Mouse (Mus musculus) liver, adult 2 months (tissue): Measurements from ENCODE around the gene Mbd4. TPM values are rescaled to one million over a fixed set of nuclear protein-coding genes. Genes with fewer than 3 reads are reported as not detected.

Source experiments
- DNase-seq: peaks from one replicate; pipeline ENCODE4 v3.0.0-alpha.2; 2011; ENCODE audit warnings: low read depth, low spot score; ENCODE audit errors: extremely low read depth
- H3K27ac ChIP-seq: fragments of 200-500 bp; replicated peaks from 2 replicates; pipeline ENCODE4 v1.5.1; 2012; ENCODE audit warnings: low read depth, mild to moderate bottlenecking, control low read depth, inconsistent platforms, low read length; ENCODE audit not compliant: insufficient read depth
- H3K27me3 ChIP-seq: fragments of 200-500 bp; 2 replicates; pipeline ENCODE4 v1.6.1; 2012; ENCODE audit warnings: mild to moderate bottlenecking, moderate library complexity, low read length, inconsistent platforms; ENCODE audit not compliant: control insufficient read depth, insufficient read depth
- H3K36me3 ChIP-seq: fragments of 200-500 bp; 2 replicates; pipeline ENCODE4 v1.6.1; 2012; ENCODE audit warnings: low read length, inconsistent platforms; ENCODE audit not compliant: control insufficient read depth, insufficient read depth
- H3K4me1 ChIP-seq: fragments of 200-500 bp; 2 replicates; pipeline ENCODE4 v1.6.1; 2011; ENCODE audit warnings: low read length; ENCODE audit not compliant: control insufficient read depth, insufficient read depth
- H3K4me3 ChIP-seq: fragments of 200-500 bp; 2 replicates; pipeline ENCODE4 v1.5.1; 2011; ENCODE audit warnings: low read depth, mild to moderate bottlenecking, control low read depth, low read length, moderate library complexity; ENCODE audit not compliant: insufficient read depth
- H3K79me2 ChIP-seq: fragments of 200-500 bp; 2 replicates; pipeline ENCODE4 v1.6.1; 2012; ENCODE audit warnings: inconsistent platforms, mild to moderate bottlenecking, low read length, moderate library complexity; ENCODE audit not compliant: control insufficient read depth, insufficient read depth
- H3K9ac ChIP-seq: fragments of 200-500 bp; 2 replicates; pipeline ENCODE4 v1.6.1; 2012; ENCODE audit warnings: low read depth, mild to moderate bottlenecking, control low read depth, inconsistent platforms, low read length
- CTCF ChIP-seq: fragments of 200-500 bp; IDR thresholded peaks from 2 replicates; pipeline ENCODE4 v1.5.1; 2011; ENCODE audit warnings: low read depth, low read length, control low read depth
- POLR2A ChIP-seq: fragments of 200-500 bp; IDR thresholded peaks from 2 replicates; pipeline ENCODE4 v1.6.1; 2011; ENCODE audit warnings: low read length, control low read depth; ENCODE audit not compliant: insufficient read depth; ENCODE audit errors: extremely low read depth
- WGBS: fragments of 180-500 bp; shearing (Covaris S2); methylation state at CpG from one replicate; pipeline ENCODE4 v1.1.7; 2018; 5-methylcytosine and 5-hydroxymethylcytosine counted together
- polyA plus RNA-seq: library from polyadenylated mRNA; depleted of rRNA; stranded (reverse); fragments of >200 nt; gene quantifications from 2 replicates; pipeline ENCODE4 v1.2.3, GENCODE M21; 2012
- total RNA-seq: library from RNA; depleted of rRNA; stranded (reverse); fragments of >200 nt; gene quantifications from 2 replicates; pipeline ENCODE4 v1.2.3, GENCODE M21; 2014

Gene Mbd4
- total and polyA plus RNA-seq, 2 experiments, result 0.31 to 1.8 TPM

DNA sequence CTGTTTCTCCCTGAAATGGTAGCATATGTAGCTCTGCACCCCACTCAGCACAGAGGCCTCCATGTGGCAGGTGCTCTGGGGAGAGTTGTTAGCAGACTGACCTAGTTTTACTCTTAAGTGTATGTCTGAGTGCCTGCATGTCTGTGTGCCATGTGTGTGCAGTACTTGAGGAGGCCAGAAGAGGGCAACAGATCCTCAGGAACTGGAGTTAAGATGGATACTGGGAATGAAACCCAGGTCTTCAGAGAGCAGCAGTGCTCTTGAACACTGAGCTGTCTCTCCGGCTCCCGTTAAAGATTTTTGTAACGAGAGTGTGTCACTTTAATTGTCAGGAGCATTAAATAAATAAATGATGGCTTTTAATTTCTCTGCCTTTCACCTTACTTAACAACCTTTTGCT, 35.1 kb upstream of the Mbd4 start:
- Histone ChIP-seq H3K4me1 (peaks cover 9% of the 10 kb centered on the region; the same call in 1 of the 2 replicates), H3K4me3 (no peak overlapping the region), H3K79me2 (no peaks in the 10 kb centered on the region), H3K27me3 (no peaks in the 10 kb centered on the region), H3K27ac (no peak overlapping the region), H3K36me3 (no peaks in the 10 kb centered on the region), H3K9ac (no peak overlapping the region)
- WGBS, result 98% methylated on average over 3 of the region's 3 CpGs
- TF ChIP-seq CTCF (peak; percentile 46; the same call in 1 of the 2 replicates), POLR2A (no peak)
- DNase-seq, result no peak

- no peak for DNase-seq
- no peak overlapping the region for H3K27ac ChIP-seq
- H3K79me2 ChIP-seq, result no peaks in the 10 kb centered on the region
- H3K27me3 ChIP-seq, result no peaks in the 10 kb centered on the region
- no peak overlapping the region for H3K4me3 ChIP-seq
- TF ChIP-seq POLR2A (no peak), CTCF (no peak)
- WGBS, result 56% methylated on average over 4 of the region's 4 CpGs
- H3K36me3 ChIP-seq, result no peaks in the 10 kb centered on the region
- H3K4me1 ChIP-seq, result peaks cover 9% of the 10 kb centered on the region; the same call in 1 of the 2 replicates
- no peak overlapping the region for H3K9ac ChIP-seq
Observed at GRCm38 (mm10) chr6:115886894-115887293, 33.7 kb upstream of the Mbd4 start.

GRCm38 (mm10) chr6:115884018-115884417, 30.8 kb upstream of the Mbd4 start:
- Histone ChIP-seq H3K27me3 (no peaks in the 10 kb centered on the region), H3K4me1 (peaks cover 12% of the 10 kb centered on the region; the same call in 1 of the 2 replicates), H3K36me3 (no peaks in the 10 kb centered on the region), H3K4me3 (no peak overlapping the region), H3K9ac (no peak overlapping the region), H3K27ac (peak overlapping the region; percentile 38), H3K79me2 (no peaks in the 10 kb centered on the region)
- TF ChIP-seq CTCF, result no peak
- TF ChIP-seq POLR2A, result no peak
- no peak for DNase-seq

GRCm38 (mm10) chr6:115880751-115881150, 27.6 kb upstream of the Mbd4 start:
- Histone ChIP-seq H3K4me3 (no peak overlapping the region), H3K27me3 (no peaks in the 10 kb centered on the region), H3K36me3 (peaks cover 1% of the 10 kb centered on the region; the same call in 1 of the 2 replicates), H3K4me1 (peaks cover 10% of the 10 kb centered on the region; the same call in 1 of the 2 replicates), H3K79me2 (no peaks in the 10 kb centered on the region), H3K9ac (no peak overlapping the region), H3K27ac (peak overlapping the region; percentile 52)
- TF ChIP-seq POLR2A (no peak), CTCF (no peak)
- 81% methylated on average over 8 of the region's 8 CpGs for WGBS
- DNase-seq, result no peak

DNA sequence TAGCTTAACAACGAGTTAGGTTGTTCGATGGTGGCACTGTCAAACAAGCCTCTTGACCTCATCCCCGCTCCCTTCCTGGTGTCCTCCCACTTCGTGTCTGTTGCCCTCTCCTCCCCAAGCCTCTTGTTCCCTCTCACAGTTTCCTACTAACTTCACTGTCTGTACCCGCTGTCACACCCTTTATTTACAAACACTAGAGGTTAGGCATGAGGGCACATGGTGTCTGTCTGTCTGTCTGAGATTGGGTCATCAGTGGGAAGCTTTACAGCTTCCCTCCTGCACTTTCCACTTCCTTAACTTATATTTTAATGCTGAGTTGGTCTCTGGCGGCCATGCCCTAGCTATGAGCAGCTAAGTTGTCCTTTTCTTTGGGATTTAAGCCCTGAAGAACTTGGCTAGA, 26.6 kb upstream of the Mbd4 start:
- Histone ChIP-seq H3K4me1 (peaks cover 10% of the 10 kb centered on the region; the same call in 1 of the 2 replicates), H3K79me2 (no peaks in the 10 kb centered on the region), H3K36me3 (peaks cover 1% of the 10 kb centered on the region; the same call in 1 of the 2 replicates), H3K4me3 (no peak overlapping the region), H3K9ac (no peak overlapping the region), H3K27me3 (no peaks in the 10 kb centered on the region), H3K27ac (no peak overlapping the region)
- WGBS, result 81% methylated on average over 6 of the region's 6 CpGs
- no peak for DNase-seq
- TF ChIP-seq POLR2A (no peak), CTCF (no peak)

- H3K36me3 ChIP-seq, result peaks cover 1% of the 10 kb centered on the region; the same call in 1 of the 2 replicates
- 76% methylated on average over 6 of the region's 6 CpGs for WGBS
- TF ChIP-seq POLR2A (no peak), CTCF (no peak)
- H3K4me1 ChIP-seq, result peaks cover 8% of the 10 kb centered on the region; the same call in 1 of the 2 replicates
- H3K27ac ChIP-seq, result no peak overlapping the region
- no peak overlapping the region for H3K9ac ChIP-seq
- no peaks in the 10 kb centered on the region for H3K79me2 ChIP-seq
- H3K4me3 ChIP-seq, result no peak overlapping the region
- H3K27me3 ChIP-seq, result no peaks in the 10 kb centered on the region
- no peak for DNase-seq
Observed at GRCm38 (mm10) chr6:115878694-115879093, 25.5 kb upstream of the Mbd4 start.
